ENCODE assay signal across 8 mouse cellular contexts in genomic region chr19:6968491-6969271, GRCm38 (mm10). TPM values are rescaled to one million over a fixed set of nuclear protein-coding genes. Genes with fewer than 3 reads are reported as not detected.
A peak's percentile ranks its signal among the peaks of the same experiment; 100 is the strongest.
DNase-seq lines count a peak whose midpoint lies in the region; ATAC-seq and TF ChIP-seq lines count a peak whose summit lies in the region.

No protein-coding gene starts in this region.

- TF ChIP-seq CTCF in CH12.LX (conservative IDR thresholded peaks at IDR 0.05 in 1 of 2, IDR thresholded peaks at IDR 0.05 in 1 of 2; ENCODE audit: low read depth in 2 of 2, low read length in 2 of 2) = no peak

- no peak for ATAC-seq in heart, embryonic 15.5 days (replicated peaks; ENCODE audit: insufficient number of reproducible peaks, insufficient read depth, low FRiP score, low read depth)
- no peak for ATAC-seq in limb, embryonic 13.5 days (ENCODE audit: low FRiP score, low read depth)
- ATAC-seq in midbrain, embryonic 16.5 days = no peak

- dilution Hi-C loops in CH12.LX (cut with MboI; ENCODE audit: extremely low pct_ligation_motif_present, extremely low pct_unique_long_range_greater_than_20kb, low sequenced_read_pairs) = no loop called here

- peaks cover 9 to 44% of the 10 kb centered on the region in 2 experiments for H3K4me1 ChIP-seq in CH12.LX (ENCODE audit: control insufficient read depth in 1 of 2, insufficient read depth in 2 of 2)
- peaks cover 33% of the 10 kb centered on the region for H3K4me1 ChIP-seq in heart, embryonic 15.5 days (replicated peaks)
- peaks cover 41% of the 10 kb centered on the region for H3K4me1 ChIP-seq in limb, embryonic 13.5 days
- H3K4me1 ChIP-seq in midbrain, embryonic 16.5 days (ENCODE audit: control insufficient read depth, insufficient read depth, low read length) = peaks cover 11% of the 10 kb centered on the region

- intact Hi-C loops in left cerebral cortex, postnatal 25 days (cut with DNase I) = no loop called here

- H3K79me2 ChIP-seq in CH12.LX (replicated peaks; ENCODE audit: control insufficient read depth, extremely low read depth, insufficient read depth, poor library complexity, severe bottlenecking) = no peaks in the 10 kb centered on the region

- no peak for TF ChIP-seq POLR2A in CH12.LX (IDR thresholded peaks at IDR 0.05; ENCODE audit: low read depth, low read length)

- peak overlapping the region; percentile 21 for H3K4me2 ChIP-seq in CH12.LX (ENCODE audit: insufficient read depth, low read depth, poor library complexity, severe bottlenecking)
- peak overlapping the region; percentile 79 for H3K4me2 ChIP-seq in heart, embryonic 15.5 days
- peak overlapping the region; percentile 77 for H3K4me2 ChIP-seq in limb, embryonic 13.5 days (replicated peaks)
- H3K4me2 ChIP-seq in midbrain, embryonic 16.5 days (ENCODE audit: low read length) = peak overlapping the region; percentile 44

- in situ Hi-C loops in CH12.LX (cut with MboI; ENCODE audit: low pct_ligation_motif_present, low pct_unique_long_range_greater_than_20kb, low sequenced_read_pairs) = no loop called here

- no peaks in the 10 kb centered on the region for H3K9me3 ChIP-seq in CH12.LX (replicated peaks; ENCODE audit: low read length)
- H3K9me3 ChIP-seq in heart, embryonic 15.5 days (replicated peaks) = no peaks in the 10 kb centered on the region
- no peaks in the 10 kb centered on the region for H3K9me3 ChIP-seq in limb, embryonic 13.5 days
- H3K9me3 ChIP-seq in midbrain, embryonic 16.5 days (replicated peaks; ENCODE audit: control insufficient read depth, low read length, poor library complexity, severe bottlenecking) = no peaks in the 10 kb centered on the region

- H3K9ac ChIP-seq in CH12.LX (ENCODE audit: insufficient read depth, low read depth) = no peak overlapping the region; the same call in 1 of the 2 replicates
- peak overlapping the region; percentile 75 for H3K9ac ChIP-seq in heart, embryonic 15.5 days
- H3K9ac ChIP-seq in limb, embryonic 13.5 days = peak overlapping the region; percentile 83
- H3K9ac ChIP-seq in midbrain, embryonic 16.5 days (ENCODE audit: low read depth, low read length) = no peak overlapping the region

- H3K27me3 ChIP-seq in CH12.LX (replicated peaks) = peaks cover 3% of the 10 kb centered on the region
- H3K27me3 ChIP-seq in heart, embryonic 15.5 days = no peaks in the 10 kb centered on the region
- no peaks in the 10 kb centered on the region for H3K27me3 ChIP-seq in limb, embryonic 13.5 days
- peaks cover 21% of the 10 kb centered on the region for H3K27me3 ChIP-seq in midbrain, embryonic 16.5 days (ENCODE audit: control insufficient read depth, insufficient read depth, low read depth, low read length)

- H3K36me3 ChIP-seq in CH12.LX (replicated peaks in 1 of 2; ENCODE audit: control insufficient read depth in 1 of 2, insufficient read depth in 1 of 2, low read length in 1 of 2) = peaks cover 15 to 32% of the 10 kb centered on the region in 2 experiments
- H3K36me3 ChIP-seq in heart, embryonic 15.5 days = peaks cover 10% of the 10 kb centered on the region; the same call in 1 of the 2 replicates
- H3K36me3 ChIP-seq in limb, embryonic 13.5 days = peaks cover 32% of the 10 kb centered on the region
- no peaks in the 10 kb centered on the region for H3K36me3 ChIP-seq in midbrain, embryonic 16.5 days (ENCODE audit: control insufficient read depth, insufficient read depth, low read length)

- H3K4me3 ChIP-seq in CH12.LX (replicated peaks in 1 of 3; ENCODE audit: low read depth in 2 of 3, low read length in 2 of 3, poor library complexity in 1 of 3) = peak overlapping the region in 2 of 3 experiments; percentile 39 to 70
- H3K4me3 ChIP-seq in heart, embryonic 15.5 days = peak overlapping the region; percentile 62
- peak overlapping the region; percentile 60 for H3K4me3 ChIP-seq in limb, embryonic 13.5 days
- H3K4me3 ChIP-seq in midbrain, embryonic 16.5 days (ENCODE audit: low read depth, low read length) = peak overlapping the region; percentile 40; the same call in 1 of the 2 replicates

- H3K27ac ChIP-seq in CH12.LX (ENCODE audit: insufficient read depth, low read depth) = no peak overlapping the region
- no peak overlapping the region for H3K27ac ChIP-seq in heart, embryonic 15.5 days
- no peak overlapping the region for H3K27ac ChIP-seq in limb, embryonic 13.5 days
- no peak overlapping the region for H3K27ac ChIP-seq in midbrain, embryonic 16.5 days (ENCODE audit: low read length)

- no peak for TF ChIP-seq RAD21 in CH12.LX (IDR thresholded peaks at IDR 0.05; ENCODE audit: low read depth, low read length)

- 16% methylated on average over 15 of the region's 15 CpGs for WGBS in heart, embryonic 15.5 days
- WGBS in limb, embryonic 13.5 days = 10% methylated on average over 15 of the region's 15 CpGs
- WGBS in midbrain, embryonic 16.5 days = 17% methylated on average over 15 of the region's 15 CpGs

- DNase-seq in A20 (ENCODE audit: low read depth, low spot score) (peak; percentile 47), CH12.LX (ENCODE audit: extremely low read depth) (no peak)
- no peak for DNase-seq in T-cell, adult 2 months (ENCODE audit: low spot score)
- DNase-seq in left cerebral cortex, adult 18-20 months (ENCODE audit: low spot score in 2 of 2) = no peak
- DNase-seq in left cerebral cortex, postnatal 25 days (ENCODE audit: low spot score in 2 of 2) = no peak

- no peak for TF ChIP-seq EP300 in CH12.LX (IDR thresholded peaks at IDR 0.05; ENCODE audit: low read length)

TF ChIP-seq in CH12.LX, 34 proteins besides CTCF, POLR2A, EP300 and RAD21:
- TF ChIP-seq ELF1 (IDR thresholded peaks at IDR 0.05; ENCODE audit: low read depth, low read length) = 0 out of 2 replicates have a peak, but pooled peaks have one; percentile 3
- TF ChIP-seq TBP (conservative IDR thresholded peaks at IDR 0.05; ENCODE audit: low read depth, low read length) = no peak
- 0 out of 2 replicates have a peak, but pooled peaks have one; percentile 20 for TF ChIP-seq MAX (IDR thresholded peaks at IDR 0.05; ENCODE audit: low read length)

RNA-seq across cellular contexts. Expression of gene Ppp1r14b, which starts 6.1 kb away (rescaled TPM):
- 256 and 329 TPM in 2 replicates for total RNA-seq in CH12.LX (2012; rRNA removed)
- total RNA-seq in CH12.LX (2014; rRNA removed) = 151 and 167 TPM in 2 replicates
- polyA plus RNA-seq in CH12.LX (2012; ENCODE audit: insufficient read length, low read depth) = 179 and 241 TPM in 2 replicates
- polyA plus RNA-seq in heart, embryonic 15.5 days (2015; fragmentation: Nextera tagmentation; extraction: Ambion mirVana) = 136 and 138 TPM in 2 replicates
- 151 and 168 TPM in 2 replicates for polyA plus RNA-seq in limb, embryonic 13.5 days (2015; fragmentation: Nextera tagmentation; extraction: Ambion mirVana)
- 111 and 136 TPM in 2 replicates for polyA plus RNA-seq in midbrain, embryonic 16.5 days (2015; fragmentation: Nextera tagmentation; extraction: Ambion mirVana)
- 10 to 100 TPM; 54.7 to 64.7 TPM for total RNA-seq in left cerebral cortex, adult 18-20 months (2021)
- 10 to 100 TPM; 49.8 to 57.2 TPM for total RNA-seq in left cerebral cortex, postnatal 25 days (2021)

RNA-seq across cellular contexts. Expression of gene Plcb3, which starts 7.6 kb away (rescaled TPM):
- 6.4 and 7.5 TPM in 2 replicates for total RNA-seq in CH12.LX (2012; rRNA removed)
- total RNA-seq in CH12.LX (2014; rRNA removed) = 3.0 and 4.1 TPM in 2 replicates
- polyA plus RNA-seq in CH12.LX (2012; ENCODE audit: insufficient read length, low read depth) = 7.8 and 8.2 TPM in 2 replicates
- 16.4 and 25.3 TPM in 2 replicates for polyA plus RNA-seq in heart, embryonic 15.5 days (2015; fragmentation: Nextera tagmentation; extraction: Ambion mirVana)
- 36.8 and 40.0 TPM in 2 replicates for polyA plus RNA-seq in limb, embryonic 13.5 days (2015; fragmentation: Nextera tagmentation; extraction: Ambion mirVana)
- polyA plus RNA-seq in midbrain, embryonic 16.5 days (2015; fragmentation: Nextera tagmentation; extraction: Ambion mirVana) = 9.7 and 10.7 TPM in 2 replicates
- total RNA-seq in left cerebral cortex, adult 18-20 months (2021) = 10 to 100 TPM; 14.2 to 14.6 TPM
- total RNA-seq in left cerebral cortex, postnatal 25 days (2021) = 10 to 100 TPM; 11.9 to 13.3 TPM

RNA-seq across cellular contexts. Expression of gene Fkbp2, which starts 11.6 kb away (rescaled TPM):
- total RNA-seq in CH12.LX (2012; rRNA removed) (44.6 and 50.4 TPM in 2 replicates), CH12.LX (2014; rRNA removed) (17.6 and 20.7 TPM in 2 replicates)
- 87.0 and 97.7 TPM in 2 replicates for polyA plus RNA-seq in CH12.LX (2012; ENCODE audit: insufficient read length, low read depth)
- 77.0 and 91.2 TPM in 2 replicates for polyA plus RNA-seq in heart, embryonic 15.5 days (2015; fragmentation: Nextera tagmentation; extraction: Ambion mirVana)
- polyA plus RNA-seq in limb, embryonic 13.5 days (2015; fragmentation: Nextera tagmentation; extraction: Ambion mirVana) = 84.5 and 89.3 TPM in 2 replicates
- polyA plus RNA-seq in midbrain, embryonic 16.5 days (2015; fragmentation: Nextera tagmentation; extraction: Ambion mirVana) = 114 and 129 TPM in 2 replicates
- total RNA-seq in left cerebral cortex, adult 18-20 months (2021) = 100 to 1,000 TPM; 106 to 115 TPM
- 100 to 1,000 TPM in 1 of 2 experiments, 10 to 100 TPM in 1; 98.0 to 104 TPM for total RNA-seq in left cerebral cortex, postnatal 25 days (2021)

RNA-seq across cellular contexts. Expression of gene Vegfb, which starts 18.8 kb away (rescaled TPM):
- total RNA-seq in CH12.LX (2012; rRNA removed) (12.9 and 13.2 TPM in 2 replicates), CH12.LX (2014; rRNA removed) (3.2 and 3.5 TPM in 2 replicates)
- polyA plus RNA-seq in CH12.LX (2012; ENCODE audit: insufficient read length, low read depth) = 28.4 and 35.1 TPM in 2 replicates
- 133 and 149 TPM in 2 replicates for polyA plus RNA-seq in heart, embryonic 15.5 days (2015; fragmentation: Nextera tagmentation; extraction: Ambion mirVana)
- polyA plus RNA-seq in limb, embryonic 13.5 days (2015; fragmentation: Nextera tagmentation; extraction: Ambion mirVana) = 53.6 and 59.6 TPM in 2 replicates
- 41.9 and 57.8 TPM in 2 replicates for polyA plus RNA-seq in midbrain, embryonic 16.5 days (2015; fragmentation: Nextera tagmentation; extraction: Ambion mirVana)
- 10 to 100 TPM; 93.3 to 98.7 TPM for total RNA-seq in left cerebral cortex, adult 18-20 months (2021)
- 10 to 100 TPM; 79.9 to 80.2 TPM for total RNA-seq in left cerebral cortex, postnatal 25 days (2021)

RNA-seq across cellular contexts. Expression of gene Dnajc4, which starts 23.7 kb away (rescaled TPM):
- total RNA-seq in CH12.LX (2012; rRNA removed) = 9.7 and 11.2 TPM in 2 replicates
- total RNA-seq in CH12.LX (2014; rRNA removed) = 6.2 and 7.5 TPM in 2 replicates
- polyA plus RNA-seq in CH12.LX (2012; ENCODE audit: insufficient read length, low read depth) = 12.7 and 13.9 TPM in 2 replicates
- 37.9 and 39.1 TPM in 2 replicates for polyA plus RNA-seq in heart, embryonic 15.5 days (2015; fragmentation: Nextera tagmentation; extraction: Ambion mirVana)
- polyA plus RNA-seq in limb, embryonic 13.5 days (2015; fragmentation: Nextera tagmentation; extraction: Ambion mirVana) = 22.2 and 25.9 TPM in 2 replicates
- 21.6 and 22.9 TPM in 2 replicates for polyA plus RNA-seq in midbrain, embryonic 16.5 days (2015; fragmentation: Nextera tagmentation; extraction: Ambion mirVana)
- 10 to 100 TPM; 27.8 to 31.8 TPM for total RNA-seq in left cerebral cortex, adult 18-20 months (2021)
- 10 to 100 TPM; 20.1 to 21.0 TPM for total RNA-seq in left cerebral cortex, postnatal 25 days (2021)

Comparison
In these comparisons a context has a peak if more than half of its experiments do, and no peak if none do; other contexts are left out.
1. H3K4me2 ChIP-seq: peak in every context shown above with its lines; median percentile 79 in heart, embryonic 15.5 days; 77 in limb, embryonic 13.5 days; 44 in midbrain, embryonic 16.5 days; 21 in CH12.LX.
2. H3K9ac ChIP-seq: peak in heart, embryonic 15.5 days (single experiment) and limb, embryonic 13.5 days (single experiment); none in CH12.LX (single experiment) and midbrain, embryonic 16.5 days (single experiment).
3. Peak in every context shown above with its lines, with median percentiles within 50 percentile points of each other: H3K4me3 ChIP-seq.